Mouse (Mus musculus) left cerebral cortex, adult 2 months (tissue): ENCODE measurements around the gene Prrc2b. TPM values are rescaled to one million over a fixed set of nuclear protein-coding genes. Genes with fewer than 3 reads are reported as not detected.

Source experiments
- DNase-seq, 2 experiments: peaks; one replicate each; pipeline ENCODE4 v3.0.0; 2021 to 2022; ENCODE audit warnings: low spot score in 2 of 2, mixed read lengths in 1 of 2; ENCODE audit errors: extremely low spot score in 1 of 2
- H3K27ac ChIP-seq: fragments of 200-600 bp; 2 replicates; pipeline ENCODE4 v1.8.1; 2022
- H3K4me3 ChIP-seq: fragments of 200-600 bp; 2 replicates; pipeline ENCODE4 v1.8.1; 2022
- CTCF ChIP-seq: fragments of 200-600 bp; IDR thresholded peaks from 2 replicates; pipeline ENCODE4 v1.8.1; 2022; ENCODE audit warnings: antibody characterized with exemption, mild to moderate bottlenecking, moderate library complexity
- intact Hi-C: fragments of 180-260 bp; cut with DNase I; formaldehyde crosslinking; loops from one replicate; pipeline ENCODE4 v1.15.1; 2025
- long read RNA-seq, 2 experiments: library from polyadenylated mRNA; stranded (forward); transcript quantifications; one replicate each; pipeline ENCODE4 v2.0.0; 2021; ENCODE audit warnings: borderline mapping rate in 2 of 2
- total RNA-seq, 2 experiments: library from RNA; stranded (reverse); gene quantifications; 2 replicates each; pipeline ENCODE4 v1.2.3; 2021

The Prrc2b gene
- total RNA-seq, result 100 to 1,000 TPM; 268 to 280 TPM
- long read RNA-seq, experiment 1, full-length matches to known transcripts, result 7 of 57 reads
- long read RNA-seq, experiment 1, partial matches to known transcripts, result 43 of 57 reads
- long read RNA-seq, experiment 1, other reads (novel, unspliced or antisense), result 7 of 57 reads
- long read RNA-seq, experiment 2, full-length matches to known transcripts, result 8 of 59 reads
- long read RNA-seq, experiment 2, partial matches to known transcripts, result 22 of 59 reads
- long read RNA-seq, experiment 2, other reads (novel, unspliced or antisense), result 29 of 59 reads

DNA sequence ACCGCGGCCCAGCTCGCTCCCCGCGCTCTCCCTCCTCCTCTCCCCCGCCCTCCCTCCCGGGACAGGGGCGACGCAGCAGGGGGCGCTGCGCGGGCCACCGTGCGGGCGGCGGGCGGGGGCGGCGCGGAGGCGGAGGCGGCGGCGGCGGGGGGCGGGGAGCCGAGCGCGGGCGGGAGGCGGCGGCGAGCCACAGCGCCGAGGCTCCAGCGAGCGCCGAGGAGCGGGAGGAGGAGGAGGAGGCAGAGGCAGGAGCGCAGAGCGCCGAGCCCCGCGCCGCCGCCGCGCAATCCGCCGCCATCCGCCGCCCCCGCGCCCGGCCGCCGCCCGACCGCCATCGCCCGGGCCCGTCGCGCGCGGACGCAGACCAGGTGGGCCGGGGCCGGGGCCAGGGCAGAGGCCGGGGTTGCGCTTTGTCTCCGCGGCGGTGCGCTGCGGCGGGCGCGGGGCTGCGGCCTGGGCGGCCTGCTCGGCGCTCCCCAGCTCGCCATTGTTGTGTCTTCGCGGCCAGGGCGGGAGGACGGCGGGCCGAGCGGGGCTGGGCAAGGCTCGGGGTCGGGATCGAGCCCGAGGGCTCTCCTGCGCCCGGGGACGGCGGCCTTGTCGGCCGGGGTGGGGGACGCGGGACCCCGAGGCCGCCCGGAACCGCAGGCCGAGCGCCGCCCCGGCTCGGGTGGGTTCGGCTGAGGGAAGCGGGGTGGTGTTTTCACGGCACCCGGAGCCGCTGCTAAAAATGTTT, at the start of gene Prrc2b:
TSS of gene Prrc2b (plus strand) at position 159 of the 736 bp plus-strand sequence.
- intact Hi-C loops, result loop anchor here (2.0 kb wide), 1 partner anchor 24 kb away; no protein-coding TSS in a partner anchor
- TF ChIP-seq CTCF, result peak; percentile 29
- H3K4me3 ChIP-seq, result peak within 1 kb of the TSS; percentile 84

DNA sequence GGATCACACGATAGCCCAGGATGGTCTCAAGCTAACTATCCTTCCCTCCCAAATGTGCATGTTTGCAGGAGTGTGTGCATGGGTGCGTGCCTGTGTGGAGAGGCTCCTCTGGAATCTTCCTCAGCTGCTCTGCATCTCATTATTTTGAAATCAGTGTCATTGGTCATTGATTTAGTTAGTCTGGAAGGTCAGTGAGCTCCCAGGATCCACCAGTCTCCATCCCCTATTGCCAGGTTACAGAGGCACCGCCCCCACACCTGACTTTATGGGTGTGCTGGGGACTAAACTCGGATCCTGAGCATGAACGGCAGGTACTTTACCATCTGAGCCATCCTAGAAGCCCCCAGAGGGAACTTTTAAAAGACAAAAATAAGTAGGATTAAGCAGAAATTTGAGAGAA, 47.9 kb upstream of the Prrc2b start:
- Histone ChIP-seq H3K27ac (peak overlapping the region; percentile 72), H3K4me3 (no peak overlapping the region)
- no peak for TF ChIP-seq CTCF
- DNase-seq, result no peak
- intact Hi-C loops, result no loop called here

More for the DNA sequence above, at the start of gene Prrc2b:
- H3K27ac ChIP-seq, result peak within 1 kb of the TSS; percentile 96
- peak; percentile 51 to 67 for DNase-seq

DNA sequence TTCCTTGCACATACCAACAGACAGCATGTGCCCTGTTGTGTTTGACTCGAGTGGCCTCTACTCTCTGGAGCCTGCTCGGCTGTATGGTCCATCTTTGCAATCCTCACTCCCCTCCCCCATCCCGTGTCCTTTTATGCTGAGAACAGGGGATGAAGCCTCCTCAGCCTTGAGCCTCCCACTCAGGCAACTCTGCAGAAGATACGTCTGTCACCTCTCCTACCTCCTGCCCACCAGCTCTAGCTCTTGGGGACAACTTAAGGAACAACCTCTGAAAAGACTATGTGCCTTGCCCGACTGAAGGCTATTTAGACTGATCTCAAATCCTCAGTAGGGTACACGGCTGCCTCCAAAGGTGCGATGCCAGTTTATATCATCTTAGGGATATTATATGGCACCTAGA, 47.3 kb upstream of the Prrc2b start:
- no peak overlapping the region for H3K4me3 ChIP-seq
- intact Hi-C loops, result no loop called here
- DNase-seq, result no peak
- TF ChIP-seq CTCF, result no peak
- H3K27ac ChIP-seq, result peak overlapping the region; percentile 72

DNA sequence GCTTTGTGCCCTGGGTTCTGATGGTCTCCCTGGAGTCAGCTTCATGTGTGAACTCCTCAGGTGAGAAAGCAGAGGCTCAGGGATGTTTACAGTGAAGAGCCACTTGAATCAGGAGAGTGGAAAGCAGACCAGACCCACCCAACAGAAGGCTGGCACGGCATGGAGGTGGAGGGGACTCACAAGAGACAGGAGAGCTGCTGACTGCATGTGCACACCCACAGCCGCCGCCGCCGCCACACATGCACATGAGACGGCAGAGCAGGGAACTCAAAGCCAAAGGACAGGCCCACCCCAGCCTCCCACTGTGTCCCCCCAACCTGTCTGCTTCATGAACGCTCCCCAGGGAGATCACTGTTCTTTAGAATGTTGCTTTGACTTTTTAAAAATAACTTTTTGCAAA, 46.8 kb upstream of the Prrc2b start:
- DNase-seq, result peak; percentile 47 to 50
- intact Hi-C loops, result loop anchor here (1.0 kb wide), 1 partner anchor 16 kb away; no protein-coding TSS in a partner anchor
- no peak for TF ChIP-seq CTCF
- Histone ChIP-seq H3K4me3 (no peak overlapping the region), H3K27ac (peak overlapping the region; percentile 72)

DNA sequence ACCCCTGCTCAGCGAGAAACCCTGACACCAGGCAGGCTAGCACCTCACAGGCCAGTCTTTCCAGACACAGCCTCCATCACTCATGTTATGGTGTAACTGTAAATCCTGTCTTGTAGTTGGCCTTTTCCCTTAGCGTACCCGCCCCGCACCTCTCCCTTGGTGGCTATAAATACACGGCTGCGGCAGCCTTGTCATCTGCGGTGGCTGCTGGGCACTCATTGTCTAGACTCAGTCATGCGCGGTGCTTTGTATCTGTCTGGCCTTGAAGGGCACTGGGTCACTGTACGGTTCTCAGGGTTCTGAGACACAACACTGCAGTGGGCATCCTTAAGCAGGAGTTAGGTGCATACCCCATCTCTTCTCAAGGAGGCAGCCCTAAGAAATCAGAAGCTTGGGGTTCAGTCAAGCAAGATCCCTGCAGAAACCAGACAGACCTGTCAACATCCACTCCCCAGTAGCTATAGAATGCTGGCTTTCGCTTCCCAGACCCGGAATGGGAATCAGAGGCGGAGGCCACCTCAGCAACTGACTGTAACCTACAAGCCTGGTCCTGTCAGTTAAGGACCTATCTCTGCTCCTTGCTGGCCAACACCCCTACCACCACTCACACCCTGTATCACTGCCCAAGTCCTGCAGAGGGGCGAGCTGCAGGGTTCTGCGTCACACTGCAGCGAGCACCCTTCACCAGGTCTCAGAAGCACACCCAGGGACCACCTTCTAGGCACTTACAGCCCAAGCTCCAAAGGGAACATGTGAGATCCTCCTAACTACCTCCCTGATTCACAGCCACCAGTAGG, 45.6 kb upstream of the Prrc2b start:
- intact Hi-C loops, result no loop called here
- no peak overlapping the region for H3K4me3 ChIP-seq
- no peak for DNase-seq
- H3K27ac ChIP-seq, result peak overlapping the region; percentile 72
- TF ChIP-seq CTCF, result no peak

DNA sequence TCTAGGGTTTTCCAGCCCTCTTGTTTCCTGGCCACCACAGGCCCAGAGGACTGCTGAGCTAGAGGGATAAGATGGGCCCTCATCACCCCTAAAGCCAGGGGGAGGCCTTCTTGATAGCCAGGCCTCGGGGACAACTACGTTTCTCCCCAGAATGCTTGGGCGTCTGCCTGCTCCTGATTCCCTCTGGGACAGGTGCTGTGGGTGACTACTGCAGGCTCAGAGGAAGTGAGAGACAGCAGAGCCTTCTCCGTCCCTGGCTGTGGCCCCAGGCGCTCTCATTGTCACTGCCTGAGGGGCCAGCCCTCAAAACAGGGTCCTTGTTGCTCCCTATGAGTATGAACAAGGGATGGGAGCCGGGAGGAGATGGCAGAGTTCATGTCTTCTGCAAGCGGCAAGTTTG, 45.0 kb upstream of the Prrc2b start:
- DNase-seq, result no peak
- Histone ChIP-seq H3K27ac (peak overlapping the region; percentile 72; the same call in 1 of the 2 replicates), H3K4me3 (no peak overlapping the region)
- intact Hi-C loops, result no loop called here
- TF ChIP-seq CTCF, result no peak

DNA sequence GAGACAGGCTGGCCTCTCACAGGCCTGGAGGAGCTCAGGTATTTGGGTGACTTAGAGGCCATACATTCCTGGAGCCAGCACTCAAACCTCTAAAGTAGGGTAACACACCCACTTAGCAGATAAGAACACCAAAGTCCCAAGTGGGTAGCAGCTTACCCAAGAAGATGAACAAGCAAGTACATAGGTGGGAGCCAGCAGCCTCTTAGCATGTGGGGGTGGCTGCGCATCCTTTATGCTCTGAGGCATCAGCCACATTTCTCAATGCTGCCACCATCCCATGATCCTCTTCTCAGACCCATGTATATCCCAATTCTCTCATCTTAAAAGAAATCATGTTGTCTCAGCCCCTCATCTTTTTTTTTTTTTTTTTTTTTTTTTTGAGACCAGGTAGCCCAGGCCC, 39.6 kb upstream of the Prrc2b start:
- no peak for DNase-seq
- H3K27ac ChIP-seq, result peak overlapping the region; percentile 63
- intact Hi-C loops, result loop anchor here (2.0 kb wide), 1 partner anchor 22 kb away; no protein-coding TSS in a partner anchor
- no peak overlapping the region for H3K4me3 ChIP-seq
- TF ChIP-seq CTCF, result no peak

DNA sequence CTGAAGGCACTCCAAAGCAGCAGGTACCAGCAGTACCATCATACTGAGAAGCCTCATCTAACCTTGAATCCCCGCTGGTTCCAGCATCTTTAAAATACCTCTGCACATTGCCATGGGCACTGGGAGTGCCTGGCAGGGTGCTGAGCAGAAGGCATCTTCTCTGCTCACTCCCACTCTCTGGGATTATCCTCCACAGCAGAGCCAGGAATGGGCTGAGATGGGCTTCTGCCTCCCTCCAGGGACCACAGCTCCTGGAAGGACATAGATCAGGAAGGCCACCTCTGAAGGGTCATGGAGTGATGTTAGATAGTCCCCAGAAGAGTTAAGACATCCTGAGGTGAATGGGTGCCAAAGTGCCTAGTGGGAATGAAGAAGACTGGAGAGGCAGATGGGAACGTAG, 38.3 kb upstream of the Prrc2b start:
- TF ChIP-seq CTCF, result no peak
- intact Hi-C loops, result no loop called here

DNA sequence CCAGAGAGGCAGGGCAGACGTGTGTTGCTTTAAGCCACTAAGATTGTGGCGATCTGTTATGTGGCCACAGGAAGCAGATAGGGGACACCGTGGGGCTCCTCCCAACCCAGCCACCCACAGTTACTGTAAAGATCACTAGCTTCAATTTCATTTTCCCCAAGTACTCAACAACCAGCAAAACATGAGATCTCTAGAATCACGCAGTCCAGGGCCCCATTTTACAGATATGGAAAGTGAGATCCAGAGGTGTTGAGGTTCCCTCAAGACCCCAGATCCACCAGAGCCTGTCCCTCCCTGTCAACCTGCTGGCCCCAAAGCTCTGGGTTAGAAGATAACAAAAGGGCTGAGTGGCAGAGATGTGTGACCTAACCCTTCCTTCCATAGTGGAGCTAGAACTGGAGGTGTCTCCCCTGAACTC, 35.0 kb upstream of the Prrc2b start:
- intact Hi-C loops, result no loop called here

More for the DNA sequence above, 38.3 kb upstream of the Prrc2b start:
- Histone ChIP-seq H3K27ac (peak overlapping the region; percentile 76), H3K4me3 (no peak overlapping the region)
- no peak for DNase-seq

DNA sequence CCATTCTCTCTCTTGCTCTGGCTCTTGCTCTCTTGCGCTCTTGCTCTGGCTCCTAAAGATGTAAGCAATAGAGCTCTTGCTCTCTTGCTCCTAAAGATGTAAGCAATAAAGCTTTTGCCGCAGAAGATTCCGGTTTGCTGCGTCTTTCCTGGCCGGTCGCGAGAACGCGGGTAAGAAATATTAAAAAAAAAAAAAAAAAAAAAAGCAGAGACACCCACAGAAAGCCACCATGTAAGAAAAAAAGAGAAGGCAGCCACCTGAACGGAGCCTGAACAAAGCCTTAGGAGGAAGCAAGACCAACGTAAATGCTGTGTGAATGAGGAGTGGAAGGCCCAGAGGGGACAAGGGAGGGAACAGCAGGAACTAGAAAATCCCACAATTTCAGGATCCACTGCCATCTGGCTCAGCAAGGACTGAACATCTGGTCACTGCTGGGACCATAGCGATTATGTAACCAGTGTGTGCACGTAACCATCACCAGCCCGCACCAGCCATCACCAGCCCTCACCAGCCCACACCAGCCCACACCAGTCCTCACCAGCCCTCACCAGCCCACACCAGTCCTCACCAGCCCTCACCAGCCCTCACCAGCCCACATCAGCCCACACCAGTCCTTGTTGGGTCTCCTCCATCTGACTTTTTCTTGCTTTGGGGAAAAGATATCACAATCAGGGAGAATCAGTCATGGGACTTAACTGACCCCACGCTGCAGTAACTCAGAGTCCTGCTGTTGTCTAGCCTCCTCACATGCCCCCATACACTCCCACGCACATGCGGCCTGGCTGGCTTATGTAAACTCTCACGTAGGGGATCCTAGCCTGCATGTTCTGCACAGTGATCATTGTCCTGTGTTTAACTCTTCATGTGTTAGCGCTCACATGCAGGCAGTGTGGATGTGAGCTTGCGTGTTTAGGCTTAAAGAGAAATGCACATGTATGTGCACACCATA, 30.8 kb upstream of the Prrc2b start:
- DNase-seq, result no peak
- no peak overlapping the region for H3K27ac ChIP-seq
- intact Hi-C loops, result no loop called here
- no peak for TF ChIP-seq CTCF
- H3K4me3 ChIP-seq, result no peak overlapping the region

More for the DNA sequence above, 35.0 kb upstream of the Prrc2b start:
- no peak for TF ChIP-seq CTCF
- Histone ChIP-seq H3K27ac (no peak overlapping the region), H3K4me3 (no peak overlapping the region)
- no peak for DNase-seq

DNA sequence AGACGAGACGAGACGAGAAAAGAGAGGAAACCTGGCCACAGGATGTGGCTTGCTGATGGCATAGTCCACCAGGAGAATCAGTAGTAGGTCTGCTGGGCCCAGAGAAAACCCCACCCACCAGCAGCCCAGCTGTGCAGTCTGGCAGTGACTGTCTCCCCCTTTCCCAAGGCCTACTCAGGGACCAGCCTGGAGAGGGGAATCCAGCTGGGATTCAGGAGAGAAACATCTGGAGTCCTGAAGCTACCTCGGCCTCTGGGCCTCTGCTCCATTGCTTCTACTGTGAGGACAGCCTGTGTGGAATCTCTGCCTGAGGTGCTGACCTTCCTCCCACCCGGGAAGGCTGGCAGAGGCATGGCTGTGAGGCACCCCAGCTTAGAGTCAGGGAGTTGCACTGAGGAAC, 29.7 kb upstream of the Prrc2b start:
- no peak for DNase-seq
- intact Hi-C loops, result no loop called here
- H3K27ac ChIP-seq, result no peak overlapping the region
- no peak for TF ChIP-seq CTCF
- no peak overlapping the region for H3K4me3 ChIP-seq
